Mouse (Mus musculus) intestine, postnatal 0 days (tissue): Measurements from ENCODE around the gene Hspa2. TPM values are rescaled to one million over a fixed set of nuclear protein-coding genes. Genes with fewer than 3 reads are reported as not detected.

Experiments used
- ATAC-seq: fragments of 200-750 bp; cut with Nextera tagmentation; 2 replicates; pipeline ENCODE4 v1.8.0; 2017; ENCODE audit warnings: mild to moderate bottlenecking, moderate TSS enrichment, moderate library complexity
- H3K27ac ChIP-seq: fragments of 300-500 bp; sonication (generic); 2 replicates; pipeline ENCODE4 v1.5.1; 2014; ENCODE audit warnings: mild to moderate bottlenecking, low read depth, low read length, moderate library complexity
- H3K27me3 ChIP-seq: fragments of 300-500 bp; sonication (generic); replicated peaks from 2 replicates; pipeline ENCODE4 v1.6.1; 2014; ENCODE audit warnings: low read length, mixed read lengths; ENCODE audit not compliant: control insufficient read depth, insufficient read depth
- H3K36me3 ChIP-seq: fragments of 300-500 bp; sonication (generic); 2 replicates; pipeline ENCODE4 v1.6.1; 2014; ENCODE audit warnings: mild to moderate bottlenecking, moderate library complexity; ENCODE audit not compliant: control insufficient read depth, insufficient read depth
- H3K4me1 ChIP-seq: fragments of 300-500 bp; sonication (generic); replicated peaks from 2 replicates; pipeline ENCODE4 v1.6.1; 2014; ENCODE audit warnings: antibody characterized with exemption, low read length, mixed read lengths; ENCODE audit not compliant: control insufficient read depth, insufficient read depth
- H3K4me2 ChIP-seq: fragments of 300-500 bp; sonication (generic); replicated peaks from 2 replicates; pipeline ENCODE4 v1.6.1; 2014; ENCODE audit warnings: low read depth, mild to moderate bottlenecking, moderate library complexity
- H3K4me3 ChIP-seq: fragments of 300-500 bp; sonication (generic); 2 replicates; pipeline ENCODE4 v1.5.1; 2014; ENCODE audit warnings: low read depth, low read length
- H3K9ac ChIP-seq: fragments of 300-500 bp; sonication (generic); 2 replicates; pipeline ENCODE4 v1.6.1; 2014; ENCODE audit warnings: mild to moderate bottlenecking, low read depth, low read length
- H3K9me3 ChIP-seq: fragments of 300-500 bp; sonication (generic); 2 replicates; pipeline ENCODE4 v1.6.1; 2016; ENCODE audit warnings: mixed run types; ENCODE audit not compliant: control insufficient read depth
- CTCF ChIP-seq: sonication (generic); IDR thresholded peaks from 2 replicates; pipeline ENCODE4 v1.5.1; 2016; ENCODE audit warnings: low read depth, mild to moderate bottlenecking, control low read depth, antibody characterized with exemption, moderate library complexity
- WGBS: fragments of 180-500 bp; shearing (Covaris S2); extraction: QIAGEN DNeasy Blood & Tissue Kit; methylation state at CpG from one replicate; pipeline ENCODE4 v1.1.7; 2014; 5-methylcytosine and 5-hydroxymethylcytosine counted together
- polyA plus RNA-seq: library from polyadenylated mRNA; unstranded; fragments of >200 nt; fragmentation: Nextera tagmentation; extraction: Ambion mirVana; gene quantifications from 2 replicates; pipeline ENCODE4 v1.2.1, GENCODE M21; 2015

The Hspa2 gene
- polyA plus RNA-seq = 16.9 and 23.5 TPM in 2 replicates

DNA sequence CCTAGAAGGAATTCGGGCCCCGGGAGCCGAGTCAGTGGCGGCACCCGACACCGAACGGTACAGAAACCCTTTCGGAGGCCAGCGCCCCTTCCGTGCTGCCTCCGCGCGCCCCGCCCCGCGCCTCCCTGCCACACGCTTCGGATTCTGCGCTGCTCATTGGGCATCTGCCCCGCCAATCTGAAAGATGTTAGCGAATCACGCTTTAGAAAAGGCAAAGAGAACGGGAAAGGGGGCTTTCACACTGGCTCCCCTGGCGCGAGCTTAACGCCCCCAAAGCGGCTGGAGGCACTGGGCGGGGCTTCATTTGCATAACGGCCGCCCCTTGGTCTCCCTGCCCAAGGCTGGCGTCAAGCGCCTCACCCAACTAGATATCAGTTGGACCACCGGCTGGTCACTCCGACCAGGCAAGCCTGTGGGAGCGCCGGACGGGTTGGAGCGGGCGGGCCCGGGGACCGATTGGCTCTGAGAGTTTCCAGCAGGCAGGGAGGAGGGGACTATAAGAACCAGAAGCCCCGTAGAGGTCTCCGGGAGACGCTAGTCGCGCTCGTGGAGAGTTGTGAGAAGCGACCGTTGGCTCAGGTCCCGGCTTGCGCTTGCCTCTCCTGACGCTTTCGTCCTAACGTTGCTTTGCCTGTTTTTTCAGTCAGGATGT lies at the start of gene Hspa2:
TSS of gene Hspa2 (plus strand) at position 291 of the 652 bp plus-strand sequence.
- H3K9me3 ChIP-seq = no peaks in the 10 kb centered on the region
- ATAC-seq = peak; percentile 94
- H3K4me2 ChIP-seq = peak within 1 kb of the TSS; percentile 76
- WGBS = under 1% methylated on average over 54 of the region's 54 CpGs
- peak; percentile 14 for TF ChIP-seq CTCF
- peak within 1 kb of the TSS; percentile 45 for H3K9ac ChIP-seq
- peak within 1 kb of the TSS; percentile 88 for H3K27ac ChIP-seq
- H3K36me3 ChIP-seq = no peaks in the 10 kb centered on the region
- no peaks in the 10 kb centered on the region; the same call in 1 of the 2 replicates for H3K4me1 ChIP-seq
- peaks cover 26% of the 10 kb centered on the region for H3K27me3 ChIP-seq
- peak within 1 kb of the TSS; percentile 83 for H3K4me3 ChIP-seq

DNA sequence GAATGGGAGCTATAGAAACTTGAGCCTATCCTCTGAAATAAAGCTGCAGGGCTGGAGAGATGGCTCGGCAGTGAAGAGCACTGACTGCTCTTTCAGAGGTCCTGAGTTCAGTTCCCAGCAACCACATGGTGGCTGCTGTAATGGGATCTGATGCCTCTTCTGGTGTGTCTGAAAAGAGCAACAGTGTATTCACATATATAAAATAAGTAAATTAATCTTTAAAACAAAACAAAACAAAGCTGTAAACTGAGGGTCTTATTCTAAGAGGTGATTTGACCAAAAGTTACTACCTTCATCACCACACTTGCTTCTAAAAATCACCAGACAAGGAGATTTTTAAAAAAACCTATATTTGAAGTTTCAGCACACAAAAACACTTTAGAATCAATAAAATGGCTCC lies 43.1 kb upstream of the Hspa2 start:
- H3K27ac ChIP-seq = no peak overlapping the region
- 95% methylated on average over 1 of the region's 1 CpGs for WGBS

DNA sequence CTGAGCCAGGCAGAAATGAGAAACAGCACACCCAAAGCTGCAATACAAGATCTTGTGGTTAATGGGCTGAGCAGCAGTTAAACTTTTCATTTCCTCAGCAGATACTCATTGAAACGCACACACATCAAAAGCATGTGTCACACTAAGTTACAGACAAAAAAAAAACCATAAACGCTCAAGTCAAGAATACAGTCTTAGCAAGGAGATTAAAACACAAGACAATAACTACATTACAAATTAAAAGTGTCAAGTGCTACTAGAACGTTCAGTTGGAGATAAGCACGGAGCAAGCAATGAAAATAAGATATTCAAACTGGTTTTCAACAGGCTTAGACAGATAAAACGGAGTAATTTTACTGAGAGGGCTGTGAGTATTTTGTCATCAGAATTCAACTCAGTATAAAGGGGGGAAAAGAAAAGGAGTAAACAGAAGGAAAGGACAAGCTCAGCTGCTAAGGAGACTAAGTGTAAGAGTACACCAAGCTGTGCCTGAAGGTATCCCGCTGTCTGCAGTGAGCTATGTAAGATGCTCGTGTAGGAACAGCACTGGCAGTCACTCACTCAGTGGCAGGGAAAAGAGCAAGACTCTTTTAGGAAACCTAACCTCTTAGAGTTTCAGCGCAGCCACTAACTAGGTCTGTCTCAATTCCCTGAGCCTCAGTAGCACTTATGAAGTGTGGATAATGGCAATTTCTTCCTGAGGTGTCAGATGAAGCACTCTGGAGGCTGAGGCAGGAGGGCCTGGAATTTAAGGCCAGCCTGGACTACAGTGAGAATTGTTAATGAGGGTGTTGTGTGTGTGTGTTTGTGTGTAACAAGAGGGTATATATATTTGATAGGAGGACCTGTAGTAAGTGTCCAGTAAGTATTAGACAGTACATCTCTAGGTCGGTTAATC lies 42.3 kb upstream of the Hspa2 start:
- TF ChIP-seq CTCF = no peak
- Histone ChIP-seq H3K4me1 (no peaks in the 10 kb centered on the region), H3K36me3 (no peaks in the 10 kb centered on the region), H3K9ac (no peak overlapping the region), H3K4me2 (no peak overlapping the region), H3K9me3 (no peaks in the 10 kb centered on the region), H3K27me3 (no peaks in the 10 kb centered on the region), H3K4me3 (no peak overlapping the region), H3K27ac (no peak overlapping the region)
- no peak for ATAC-seq
- 66% methylated on average over 9 of the region's 9 CpGs for WGBS

More for the DNA sequence above, 43.1 kb upstream of the Hspa2 start:
- no peak for TF ChIP-seq CTCF
- Histone ChIP-seq H3K4me2 (no peak overlapping the region), H3K36me3 (no peaks in the 10 kb centered on the region), H3K9ac (no peak overlapping the region), H3K4me3 (no peak overlapping the region), H3K4me1 (no peaks in the 10 kb centered on the region), H3K9me3 (no peaks in the 10 kb centered on the region), H3K27me3 (no peaks in the 10 kb centered on the region)
- ATAC-seq = no peak

DNA sequence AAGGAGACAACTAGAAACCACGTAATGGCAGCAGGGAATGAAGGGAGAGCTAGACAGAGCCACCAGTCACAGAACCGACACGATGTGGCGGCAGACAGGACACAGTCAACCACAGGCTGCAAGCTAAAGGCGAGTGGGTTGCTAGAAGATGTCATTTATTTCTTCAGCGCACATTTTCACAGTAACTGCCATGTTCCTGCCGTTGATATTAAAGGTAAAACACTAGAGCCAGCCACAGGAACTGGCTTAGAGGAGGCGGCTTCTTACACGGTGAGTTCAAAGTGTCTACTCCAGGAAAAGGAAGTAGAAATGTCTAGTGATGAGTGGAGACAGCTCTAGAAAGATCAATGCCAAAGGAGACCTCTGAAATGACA lies 41.7 kb upstream of the Hspa2 start:
- 73% methylated on average over 9 of the region's 9 CpGs for whole genome bisulfite sequencing
- no peak for ATAC-seq
- no peak overlapping the region for H3K9ac ChIP-seq
- H3K9me3 ChIP-seq = no peaks in the 10 kb centered on the region
- H3K4me1 ChIP-seq = no peaks in the 10 kb centered on the region
- no peaks in the 10 kb centered on the region for H3K36me3 ChIP-seq
- H3K27me3 ChIP-seq = no peaks in the 10 kb centered on the region
- H3K4me3 ChIP-seq = no peak overlapping the region
- no peak overlapping the region for H3K27ac ChIP-seq
- TF ChIP-seq CTCF = no peak
- no peak overlapping the region for H3K4me2 ChIP-seq

DNA sequence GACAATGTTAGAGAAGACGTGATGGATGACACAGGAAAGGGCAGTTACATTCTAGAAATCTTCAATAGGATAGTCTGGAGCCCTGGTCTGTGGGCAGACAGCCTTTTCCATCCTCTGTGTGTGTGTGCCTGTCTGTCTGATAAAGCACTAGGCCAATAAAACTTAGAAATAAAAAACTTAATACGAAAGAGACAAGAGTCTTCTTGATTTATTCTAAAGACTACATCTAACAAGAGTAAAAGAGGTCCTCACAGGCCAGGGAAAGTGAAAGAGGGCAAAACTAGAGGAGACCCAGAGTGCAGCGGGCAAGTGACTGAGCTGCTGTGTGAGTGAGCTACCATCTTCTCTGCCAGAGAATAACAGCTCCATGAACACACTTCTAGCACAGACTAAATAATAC lies 37.7 kb upstream of the Hspa2 start:
- Histone ChIP-seq H3K4me3 (no peak overlapping the region), H3K36me3 (no peaks in the 10 kb centered on the region), H3K27me3 (no peaks in the 10 kb centered on the region), H3K9ac (no peak overlapping the region), H3K4me2 (no peak overlapping the region), H3K4me1 (no peaks in the 10 kb centered on the region; the same call in 1 of the 2 replicates), H3K27ac (no peak overlapping the region), H3K9me3 (no peaks in the 10 kb centered on the region)
- TF ChIP-seq CTCF = no peak
- no peak for ATAC-seq
- 77% methylated on average over 3 of the region's 3 CpGs for WGBS
